Mouse (Mus musculus): ENCODE data around the gene Sbf1. TPM values are rescaled to one million over a fixed set of nuclear protein-coding genes. Genes with fewer than 3 reads are reported as not detected.
A peak's percentile ranks its signal among the peaks of the same experiment; 100 is the strongest.

The Sbf1 gene
- total RNA-seq (2012; rRNA removed) (64.6 and 79.1 TPM in 2 replicates), total RNA-seq (2014; rRNA removed) (22.6 and 34.6 TPM in 2 replicates), polyA plus RNA-seq (2012; ENCODE audit: insufficient read length, low read depth) (65.3 and 69.3 TPM in 2 replicates)

- H3K9me3 ChIP-seq (replicated peaks; ENCODE audit: low read length) = no peaks in the 10 kb centered on the region
- 0 out of 2 replicates have a peak, but pooled peaks have one; percentile 25 for TF ChIP-seq MAX (IDR thresholded peaks at IDR 0.05; ENCODE audit: low read length)
- no peak for TF ChIP-seq E2F4 (IDR thresholded peaks at IDR 0.05; ENCODE audit: insufficient replicate concordance, low read depth, low read length)
- no peak for TF ChIP-seq CTCF (conservative IDR thresholded peaks at IDR 0.05 in 1 of 2, IDR thresholded peaks at IDR 0.05 in 1 of 2; ENCODE audit: low read depth in 2 of 2, low read length in 2 of 2)
- TF ChIP-seq USF2 (conservative IDR thresholded peaks at IDR 0.05; ENCODE audit: low read depth, low read length) = no peak
- no peak for TF ChIP-seq ZNF384 (IDR thresholded peaks at IDR 0.05; ENCODE audit: low read depth, low read length)
- TF ChIP-seq KAT2A (IDR thresholded peaks at IDR 0.05; ENCODE audit: insufficient replicate concordance, low read length) = no peak
- TF ChIP-seq BHLHE40 (IDR thresholded peaks at IDR 0.05; ENCODE audit: low read depth, low read length) = no peak
- TF ChIP-seq SMC3 (IDR thresholded peaks at IDR 0.05; ENCODE audit: low read depth, low read length) = no peak
- TF ChIP-seq TCF12 (IDR thresholded peaks at IDR 0.05; ENCODE audit: low read depth, low read length) = peak; percentile 69
- peak; percentile 61; the same call in 1 of the 2 replicates for TF ChIP-seq ELF1 (IDR thresholded peaks at IDR 0.05; ENCODE audit: low read depth, low read length)
- no peak for TF ChIP-seq CHD2 (IDR thresholded peaks at IDR 0.05; ENCODE audit: low read length)
- TF ChIP-seq JUN (IDR thresholded peaks at IDR 0.05; ENCODE audit: insufficient read depth, low read depth, low read length) = no peak
- no peak for TF ChIP-seq PAX5 (IDR thresholded peaks at IDR 0.05; ENCODE audit: low read length)
- no peak for TF ChIP-seq CHD1 (IDR thresholded peaks at IDR 0.05; ENCODE audit: low read depth, low read length)
- 0 out of 2 replicates have a peak, but pooled peaks have one; percentile 50 for TF ChIP-seq MAZ (IDR thresholded peaks at IDR 0.05; ENCODE audit: low read depth, low read length)
- peak; percentile 90 for TF ChIP-seq NRF1 (IDR thresholded peaks at IDR 0.05; ENCODE audit: low read depth, low read length)
- TF ChIP-seq EP300 (IDR thresholded peaks at IDR 0.05; ENCODE audit: low read length) = no peak
- TF ChIP-seq SIN3A (IDR thresholded peaks at IDR 0.05; ENCODE audit: low read length) = peak; percentile 90
- TF ChIP-seq POLR2A (IDR thresholded peaks at IDR 0.05; ENCODE audit: low read depth, low read length) = peak; percentile 79
- peak; percentile 82 for TF ChIP-seq NELFE (IDR thresholded peaks at IDR 0.05; ENCODE audit: low read depth, low read length)
- TF ChIP-seq POLR2AphosphoS2 (IDR thresholded peaks at IDR 0.05; ENCODE audit: low read depth, low read length) = 0 out of 2 replicates have a peak, but pooled peaks have one; percentile 32
- TF ChIP-seq MYC (IDR thresholded peaks at IDR 0.05; ENCODE audit: low read depth, low read length) = peak; percentile 44; the same call in 1 of the 2 replicates
- TF ChIP-seq RAD21 (IDR thresholded peaks at IDR 0.05; ENCODE audit: low read depth, low read length) = no peak
- peak; percentile 74 for TF ChIP-seq HCFC1 (IDR thresholded peaks at IDR 0.05; ENCODE audit: low read depth, low read length)
- no peak for TF ChIP-seq JUND (conservative IDR thresholded peaks at IDR 0.05; ENCODE audit: low read depth, low read length)
- TF ChIP-seq ZMIZ1 (IDR thresholded peaks at IDR 0.05; ENCODE audit: low read depth, low read length) = peak; percentile 66; the same call in 1 of the 2 replicates
- no peak for TF ChIP-seq MAFK (IDR thresholded peaks at IDR 0.05; ENCODE audit: insufficient replicate concordance, low read length)
- no peak for TF ChIP-seq RCOR1 (conservative IDR thresholded peaks at IDR 0.05; ENCODE audit: low read depth, low read length)
- TF ChIP-seq ZKSCAN1 (IDR thresholded peaks at IDR 0.05; ENCODE audit: borderline replicate concordance, low read depth, low read length) = no peak
- peak; percentile 29; the same call in 1 of the 2 replicates for TF ChIP-seq IRF4 (IDR thresholded peaks at IDR 0.05; ENCODE audit: low read depth, low read length)
- no peak for TF ChIP-seq TBP (conservative IDR thresholded peaks at IDR 0.05; ENCODE audit: low read depth, low read length)
- TF ChIP-seq MEF2A (IDR thresholded peaks at IDR 0.05; ENCODE audit: borderline replicate concordance, low read depth, low read length) = peak; percentile 58; the same call in 1 of the 2 replicates
- no peak for TF ChIP-seq USF1 (IDR thresholded peaks at IDR 0.05; ENCODE audit: low read depth, low read length)
- TF ChIP-seq MXI1 (IDR thresholded peaks at IDR 0.05; ENCODE audit: low read depth, low read length) = no peak; the same call in 1 of the 2 replicates
- TF ChIP-seq GABPA (IDR thresholded peaks at IDR 0.05; ENCODE audit: insufficient replicate concordance, low read depth, low read length) = no peak
- TF ChIP-seq ETS1 (conservative IDR thresholded peaks at IDR 0.05; ENCODE audit: low read depth, low read length) = no peak
- TF ChIP-seq ZC3H11A (IDR thresholded peaks at IDR 0.05; ENCODE audit: low read depth, low read length) = no peak
- TF ChIP-seq UBTF (IDR thresholded peaks at IDR 0.05; ENCODE audit: low read depth, low read length) = no peak
- H3K79me2 ChIP-seq (replicated peaks; ENCODE audit: control insufficient read depth, extremely low read depth, insufficient read depth, poor library complexity, severe bottlenecking) = peaks cover 11% of the 10 kb centered on the region
- dilution Hi-C loops (cut with MboI; ENCODE audit: extremely low pct_ligation_motif_present, extremely low pct_unique_long_range_greater_than_20kb, low sequenced_read_pairs) = no loop called here
- H3K27ac ChIP-seq (ENCODE audit: insufficient read depth, low read depth) = 0 out of 2 replicates have a peak within 1 kb of the TSS, but pooled peaks have one; percentile 39
- in situ Hi-C loops (cut with MboI; ENCODE audit: low pct_ligation_motif_present, low pct_unique_long_range_greater_than_20kb, low sequenced_read_pairs) = no loop called here
- no peaks in the 10 kb centered on the region for H3K27me3 ChIP-seq (replicated peaks)
- peaks cover 0 to 13% of the 10 kb centered on the region in 2 experiments for H3K36me3 ChIP-seq (replicated peaks in 1 of 2; ENCODE audit: control insufficient read depth in 1 of 2, insufficient read depth in 1 of 2, low read length in 1 of 2)
- H3K4me1 ChIP-seq (ENCODE audit: control insufficient read depth in 1 of 2, insufficient read depth in 2 of 2) = peaks cover 18 to 50% of the 10 kb centered on the region in 2 experiments
- peak within 1 kb of the TSS; percentile 82 to 94 (median 93) for H3K4me3 ChIP-seq (replicated peaks in 1 of 3; ENCODE audit: low read depth in 2 of 3, low read length in 2 of 3, poor library complexity in 1 of 3)
- H3K9ac ChIP-seq (ENCODE audit: insufficient read depth, low read depth) = peak within 1 kb of the TSS; percentile 91
- DNase-seq (ENCODE audit: extremely low read depth) = peak; percentile 96
- peak within 1 kb of the TSS; percentile 66 for H3K4me2 ChIP-seq (ENCODE audit: insufficient read depth, low read depth, poor library complexity, severe bottlenecking)
Measured at GRCm38 (mm10) chr15:89315190-89315731, at the start of gene Sbf1. Sbf1 (minus strand) TSS chr15:89315311.

All from CH12.LX (cell line).